Mouse (Mus musculus) MN1 (cell line): Measurements from ENCODE around the gene Card9.

ENCODE experiments used
- DNase-seq: peaks from one replicate; pipeline ENCODE4 v3.0.0-alpha.2; 2016; ENCODE audit warnings: low spot score

Gene Card9

GRCm38 (mm10) chr2:26325386-26326181 is 35.1 kb downstream of the Card9 start:
- peak; percentile 81 for DNase-seq

- DNase-seq = peak; percentile 76
Measured at GRCm38 (mm10) chr2:26324917-26325316, 35.8 kb downstream of the Card9 start.

- DNase-seq = no peak
Measured at GRCm38 (mm10) chr2:26323589-26324325, 37.0 kb downstream of the Card9 start.

- peak; percentile 68 for DNase-seq
Measured at GRCm38 (mm10) chr2:26320245-26321185, 40.2 kb downstream of the Card9 start.

- DNase-seq = peak; percentile 53
Measured at GRCm38 (mm10) chr2:26319519-26320244, 41.0 kb downstream of the Card9 start.

GRCm38 (mm10) chr2:26319109-26319508 is 41.6 kb downstream of the Card9 start:
- no peak for DNase-seq

- DNase-seq = no peak
Measured at GRCm38 (mm10) chr2:26317991-26318672, 42.6 kb downstream of the Card9 start.

- DNase-seq = no peak
Measured at GRCm38 (mm10) chr2:26317371-26317770, 43.3 kb downstream of the Card9 start.

- DNase-seq = peak; percentile 48
Measured at GRCm38 (mm10) chr2:26316576-26317246, 44.0 kb downstream of the Card9 start.

GRCm38 (mm10) chr2:26315925-26316311 is 44.8 kb downstream of the Card9 start:
- peak; percentile 44 for DNase-seq

GRCm38 (mm10) chr2:26315072-26315924 is 45.4 kb downstream of the Card9 start, which contains the start of gene Gpsm1:
TSS of gene Gpsm1 (plus strand) at chr2:26315515.
- DNase-seq = peak; percentile 76

- no peak for DNase-seq
Measured at GRCm38 (mm10) chr2:26314281-26315071, 46.2 kb downstream of the Card9 start.

GRCm38 (mm10) chr2:26313394-26313793 is 47.3 kb downstream of the Card9 start:
- DNase-seq = no peak

GRCm38 (mm10) chr2:26312812-26313211 is 47.9 kb downstream of the Card9 start:
- DNase-seq = no peak

GRCm38 (mm10) chr2:26311936-26312335 is 48.8 kb downstream of the Card9 start:
- no peak for DNase-seq

- DNase-seq = no peak
Measured at GRCm38 (mm10) chr2:26309739-26310138, 51.0 kb downstream of the Card9 start.

GRCm38 (mm10) chr2:26306702-26307101 is 54.0 kb downstream of the Card9 start:
- DNase-seq = no peak

GRCm38 (mm10) chr2:26305555-26305954 is 55.2 kb downstream of the Card9 start:
- no peak for DNase-seq
